Mouse (Mus musculus) neural tube, embryonic 12.5 days (tissue): Measurements from ENCODE around the gene Dnajc11. TPM values are rescaled to one million over a fixed set of nuclear protein-coding genes. Genes with fewer than 3 reads are reported as not detected.
A peak's percentile ranks its signal among the peaks of the same experiment; 100 is the strongest.

ENCODE experiments used
- ATAC-seq: fragments of 200-750 bp; cut with Nextera tagmentation; 2 replicates; pipeline ENCODE4 v1.8.0; 2017; ENCODE audit warnings: low read depth, mild to moderate bottlenecking, moderate TSS enrichment, moderate library complexity; ENCODE audit not compliant: low FRiP score
- H3K27ac ChIP-seq: fragments of 300-500 bp; sonication (generic); 2 replicates; pipeline ENCODE4 v1.5.1; 2016
- H3K27me3 ChIP-seq: fragments of 300-500 bp; sonication (generic); replicated peaks from 2 replicates; pipeline ENCODE4 v1.6.1; 2016; ENCODE audit warnings: mild to moderate bottlenecking
- H3K36me3 ChIP-seq: fragments of 300-500 bp; sonication (generic); 2 replicates; pipeline ENCODE4 v1.6.1; 2016; ENCODE audit warnings: mild to moderate bottlenecking
- H3K4me1 ChIP-seq: fragments of 300-500 bp; sonication (generic); 2 replicates; pipeline ENCODE4 v1.6.1; 2016
- H3K4me2 ChIP-seq: fragments of 300-500 bp; sonication (generic); replicated peaks from 2 replicates; pipeline ENCODE4 v1.6.1; 2016; ENCODE audit warnings: mild to moderate bottlenecking
- H3K4me3 ChIP-seq: fragments of 300-500 bp; sonication (generic); 2 replicates; pipeline ENCODE4 v1.5.1; 2016
- H3K9ac ChIP-seq: fragments of 300-500 bp; sonication (generic); 2 replicates; pipeline ENCODE4 v1.6.1; 2016; ENCODE audit warnings: mild to moderate bottlenecking
- H3K9me3 ChIP-seq: fragments of 300-500 bp; sonication (generic); 2 replicates; pipeline ENCODE4 v1.6.1; 2016; ENCODE audit warnings: mild to moderate bottlenecking
- WGBS: fragments of 180-500 bp; shearing (Covaris S2); methylation state at CpG from one replicate; pipeline ENCODE4 v1.1.7; 2016; 5-methylcytosine and 5-hydroxymethylcytosine counted together
- polyA plus RNA-seq: library from polyadenylated mRNA; unstranded; fragments of >200 nt; fragmentation: Nextera tagmentation; extraction: Ambion mirVana; gene quantifications from 2 replicates; pipeline ENCODE4 v1.2.1, GENCODE M21; 2016

Gene Dnajc11
- polyA plus RNA-seq, 1 experiment from 2014 or later, result 91.4 TPM

- ATAC-seq, result no peak
- H3K9me3 ChIP-seq, result no peaks in the 10 kb centered on the region
- no peak overlapping the region for H3K9ac ChIP-seq
- WGBS, result 96% methylated on average over 3 of the region's 3 CpGs
- H3K4me3 ChIP-seq, result no peak overlapping the region
- peaks cover 19% of the 10 kb centered on the region for H3K4me1 ChIP-seq
- no peaks in the 10 kb centered on the region for H3K27me3 ChIP-seq
- no peak overlapping the region for H3K4me2 ChIP-seq
- H3K27ac ChIP-seq, result no peak overlapping the region
- no peaks in the 10 kb centered on the region; the same call in 1 of the 2 replicates for H3K36me3 ChIP-seq
Observed at GRCm38 (mm10) chr4:151938089-151938488, 4.6 kb downstream of the Dnajc11 start.

- Histone ChIP-seq H3K4me2 (no peak overlapping the region), H3K4me1 (0 out of 2 replicates have a peak, but pooled peaks cover 2% of the 10 kb centered on the region), H3K27me3 (no peaks in the 10 kb centered on the region), H3K36me3 (peaks cover under 1% of the 10 kb centered on the region), H3K9me3 (no peaks in the 10 kb centered on the region), H3K9ac (no peak overlapping the region), H3K27ac (no peak overlapping the region), H3K4me3 (no peak overlapping the region)
- WGBS, result 91% methylated on average over 11 of the region's 11 CpGs
- ATAC-seq, result no peak
Observed at GRCm38 (mm10) chr4:151946211-151946610, 12.7 kb downstream of the Dnajc11 start.

GRCm38 (mm10) chr4:151948497-151949471 lies 15.3 kb downstream of the Dnajc11 start:
- Histone ChIP-seq H3K4me1 (0 out of 2 replicates have a peak, but pooled peaks cover 2% of the 10 kb centered on the region), H3K9ac (peak overlapping the region; percentile 29; the same call in 1 of the 2 replicates), H3K9me3 (no peaks in the 10 kb centered on the region), H3K27me3 (no peaks in the 10 kb centered on the region), H3K4me2 (no peak overlapping the region), H3K27ac (no peak overlapping the region), H3K36me3 (peaks cover 26% of the 10 kb centered on the region), H3K4me3 (no peak overlapping the region)
- 94% methylated on average over 14 of the region's 14 CpGs for WGBS
- ATAC-seq, result no peak

GRCm38 (mm10) chr4:151953209-151953608 lies 19.7 kb downstream of the Dnajc11 start:
- no peak overlapping the region for H3K27ac ChIP-seq
- no peak overlapping the region for H3K9ac ChIP-seq
- H3K36me3 ChIP-seq, result peaks cover 63% of the 10 kb centered on the region
- H3K27me3 ChIP-seq, result no peaks in the 10 kb centered on the region
- 0 out of 2 replicates have a peak, but pooled peaks cover 2% of the 10 kb centered on the region for H3K4me1 ChIP-seq
- H3K4me2 ChIP-seq, result no peak overlapping the region
- H3K9me3 ChIP-seq, result no peaks in the 10 kb centered on the region
- no peak for ATAC-seq
- H3K4me3 ChIP-seq, result no peak overlapping the region
- WGBS, result 93% methylated on average over 6 of the region's 6 CpGs

GRCm38 (mm10) chr4:151955791-151956190 lies 22.3 kb downstream of the Dnajc11 start:
- 87% methylated on average over 1 of the region's 1 CpGs for WGBS
- H3K4me2 ChIP-seq, result no peak overlapping the region
- no peaks in the 10 kb centered on the region for H3K27me3 ChIP-seq
- H3K9ac ChIP-seq, result no peak overlapping the region
- H3K27ac ChIP-seq, result no peak overlapping the region
- no peak overlapping the region for H3K4me3 ChIP-seq
- no peaks in the 10 kb centered on the region for H3K9me3 ChIP-seq
- H3K36me3 ChIP-seq, result peaks cover 87% of the 10 kb centered on the region
- H3K4me1 ChIP-seq, result no peaks in the 10 kb centered on the region
- no peak for ATAC-seq

- Histone ChIP-seq H3K36me3 (peaks cover 85% of the 10 kb centered on the region), H3K9ac (no peak overlapping the region), H3K9me3 (no peaks in the 10 kb centered on the region), H3K4me1 (no peaks in the 10 kb centered on the region), H3K4me3 (no peak overlapping the region), H3K27ac (no peak overlapping the region), H3K4me2 (no peak overlapping the region), H3K27me3 (no peaks in the 10 kb centered on the region)
- ATAC-seq, result no peak
- 86% methylated on average over 9 of the region's 9 CpGs for WGBS
Observed at GRCm38 (mm10) chr4:151957584-151958315, 24.3 kb downstream of the Dnajc11 start.

GRCm38 (mm10) chr4:151959849-151960512 lies 26.5 kb downstream of the Dnajc11 start:
- 93% methylated on average over 11 of the region's 11 CpGs for WGBS
- no peak overlapping the region for H3K4me3 ChIP-seq
- H3K9me3 ChIP-seq, result no peaks in the 10 kb centered on the region
- no peak overlapping the region for H3K9ac ChIP-seq
- ATAC-seq, result no peak
- no peaks in the 10 kb centered on the region for H3K27me3 ChIP-seq
- no peak overlapping the region for H3K27ac ChIP-seq
- H3K36me3 ChIP-seq, result peaks cover 86% of the 10 kb centered on the region
- H3K4me1 ChIP-seq, result no peaks in the 10 kb centered on the region
- H3K4me2 ChIP-seq, result no peak overlapping the region

- Histone ChIP-seq H3K4me1 (no peaks in the 10 kb centered on the region), H3K4me3 (no peak overlapping the region), H3K9me3 (no peaks in the 10 kb centered on the region), H3K36me3 (peaks cover 86% of the 10 kb centered on the region), H3K27ac (no peak overlapping the region), H3K4me2 (no peak overlapping the region), H3K9ac (no peak overlapping the region), H3K27me3 (no peaks in the 10 kb centered on the region)
- no peak for ATAC-seq
- WGBS, result 93% methylated on average over 3 of the region's 3 CpGs
Observed at GRCm38 (mm10) chr4:151960513-151960854, 27.0 kb downstream of the Dnajc11 start.

GRCm38 (mm10) chr4:151962817-151963216 lies 29.3 kb downstream of the Dnajc11 start:
- H3K27me3 ChIP-seq, result no peaks in the 10 kb centered on the region
- H3K27ac ChIP-seq, result no peak overlapping the region
- H3K9me3 ChIP-seq, result no peaks in the 10 kb centered on the region
- no peak overlapping the region for H3K4me2 ChIP-seq
- H3K4me1 ChIP-seq, result no peaks in the 10 kb centered on the region
- no peak for ATAC-seq
- no peak overlapping the region for H3K9ac ChIP-seq
- WGBS, result 88% methylated on average over 3 of the region's 3 CpGs
- H3K36me3 ChIP-seq, result peaks cover 70% of the 10 kb centered on the region
- H3K4me3 ChIP-seq, result no peak overlapping the region

- Histone ChIP-seq H3K4me2 (no peak overlapping the region), H3K36me3 (peaks cover 48% of the 10 kb centered on the region), H3K27me3 (no peaks in the 10 kb centered on the region), H3K9ac (no peak overlapping the region), H3K4me1 (no peaks in the 10 kb centered on the region), H3K9me3 (no peaks in the 10 kb centered on the region), H3K27ac (no peak overlapping the region), H3K4me3 (no peak overlapping the region)
- no peak for ATAC-seq
- WGBS, result 79% methylated on average over 26 of the region's 26 CpGs
Observed at GRCm38 (mm10) chr4:151968204-151968921, 34.9 kb downstream of the Dnajc11 start.

- Histone ChIP-seq H3K4me1 (no peaks in the 10 kb centered on the region), H3K36me3 (peaks cover 57% of the 10 kb centered on the region), H3K9me3 (no peaks in the 10 kb centered on the region), H3K27ac (no peak overlapping the region), H3K4me2 (no peak overlapping the region), H3K27me3 (no peaks in the 10 kb centered on the region), H3K9ac (no peak overlapping the region), H3K4me3 (no peak overlapping the region)
- WGBS, result 76% methylated on average over 10 of the region's 10 CpGs
- no peak for ATAC-seq
Observed at GRCm38 (mm10) chr4:151972221-151972967, 38.9 kb downstream of the Dnajc11 start.
